Mouse (Mus musculus): Measurements from ENCODE around the gene Cox19. TPM values are rescaled to one million over a fixed set of nuclear protein-coding genes. Genes with fewer than 3 reads are reported as not detected.

The Cox19 gene
- polyA plus RNA-seq, 1 experiment from 2014 or later: 155 TPM

DNA sequence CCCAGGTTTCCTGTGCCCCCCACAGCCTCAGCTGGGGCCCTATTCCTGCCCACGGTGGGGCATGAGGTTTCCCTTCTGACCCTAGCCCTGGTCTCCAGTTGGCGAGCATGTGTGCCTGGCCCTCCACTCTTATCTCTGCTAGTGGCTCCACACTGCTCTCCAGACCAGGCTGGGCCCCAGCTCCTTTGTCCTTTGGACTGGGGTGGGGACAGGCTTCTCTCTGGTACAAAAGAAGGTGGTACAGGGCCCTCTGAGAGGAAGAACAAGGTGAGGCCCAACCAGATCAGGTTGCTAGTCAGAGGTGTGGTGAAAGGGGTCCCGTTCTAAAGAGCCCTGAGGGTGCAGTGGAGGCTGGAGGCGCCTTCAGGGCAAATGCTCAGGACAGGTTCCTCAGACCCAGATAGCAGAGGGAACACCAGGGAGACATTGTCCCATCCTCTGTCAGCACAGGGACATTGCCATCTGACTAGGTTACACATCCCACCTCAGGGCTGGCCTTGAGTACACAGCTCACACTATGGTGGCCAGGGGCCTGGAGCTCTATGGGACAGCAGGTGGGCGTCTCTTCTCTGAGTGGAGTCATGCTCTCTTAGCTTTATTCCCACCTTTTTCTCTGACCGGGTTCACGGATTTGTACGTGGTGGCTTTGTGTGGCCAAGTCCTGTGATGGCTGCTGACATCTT lies 18.5 kb downstream of the Cox19 start:
- Histone ChIP-seq H3K4me2 (ENCODE audit: low read length) (no peak overlapping the region), H3K27ac (ENCODE audit: low read depth, low read length) (no peak overlapping the region), H3K27me3 (replicated peaks; ENCODE audit: control insufficient read depth, insufficient read depth, low read length) (no peaks in the 10 kb centered on the region), H3K4me1 (ENCODE audit: control insufficient read depth, insufficient read depth, low read length) (no peaks in the 10 kb centered on the region), H3K9ac (ENCODE audit: low read length) (no peak overlapping the region), H3K4me3 (ENCODE audit: low read depth, low read length) (no peak overlapping the region), H3K36me3 (ENCODE audit: control insufficient read depth, insufficient read depth, low read length) (peaks cover 29% of the 10 kb centered on the region), H3K9me3 (replicated peaks; ENCODE audit: control insufficient read depth, low read length) (no peaks in the 10 kb centered on the region)
- DNase-seq (ENCODE audit: low spot score) (no peak), ATAC-seq (no peak)
- 82% methylated on average over 8 of the region's 8 CpGs for WGBS

DNA sequence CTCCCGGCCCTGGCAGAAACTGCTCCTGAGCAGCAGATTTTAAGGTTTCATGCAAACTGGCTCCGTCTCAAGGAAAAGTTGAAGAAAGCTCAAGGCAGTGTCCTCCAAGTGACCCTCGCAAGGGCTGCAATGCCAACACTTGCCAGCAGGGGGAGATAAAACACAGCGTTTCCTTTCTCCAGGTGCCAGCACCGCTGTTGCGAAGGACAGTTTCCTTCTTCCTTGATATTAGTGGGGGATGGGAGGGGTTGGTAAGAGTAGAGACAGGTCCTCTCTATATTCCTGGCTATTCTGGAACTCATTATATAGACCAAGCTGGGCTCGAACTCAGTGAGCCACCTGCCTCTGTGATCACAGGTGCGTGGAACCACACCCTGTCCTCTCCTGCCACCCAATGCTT lies 19.5 kb downstream of the Cox19 start:
- DNase-seq (ENCODE audit: low spot score) (peak; percentile 72), ATAC-seq (0 out of 2 replicates have a peak, but pooled peaks have one; percentile 32)
- no peaks in the 10 kb centered on the region for H3K27me3 ChIP-seq (replicated peaks; ENCODE audit: control insufficient read depth, insufficient read depth, low read length)
- no peak overlapping the region for H3K4me3 ChIP-seq (ENCODE audit: low read depth, low read length)
- no peak overlapping the region for H3K4me2 ChIP-seq (ENCODE audit: low read length)
- 14% methylated on average over 8 of the region's 8 CpGs for WGBS
- H3K9ac ChIP-seq (ENCODE audit: low read length): no peak overlapping the region
- no peak overlapping the region for H3K27ac ChIP-seq (ENCODE audit: low read depth, low read length)
- peaks cover 19% of the 10 kb centered on the region for H3K36me3 ChIP-seq (ENCODE audit: control insufficient read depth, insufficient read depth, low read length)
- H3K9me3 ChIP-seq (replicated peaks; ENCODE audit: control insufficient read depth, low read length): no peaks in the 10 kb centered on the region
- H3K4me1 ChIP-seq (ENCODE audit: control insufficient read depth, insufficient read depth, low read length): no peaks in the 10 kb centered on the region

DNA sequence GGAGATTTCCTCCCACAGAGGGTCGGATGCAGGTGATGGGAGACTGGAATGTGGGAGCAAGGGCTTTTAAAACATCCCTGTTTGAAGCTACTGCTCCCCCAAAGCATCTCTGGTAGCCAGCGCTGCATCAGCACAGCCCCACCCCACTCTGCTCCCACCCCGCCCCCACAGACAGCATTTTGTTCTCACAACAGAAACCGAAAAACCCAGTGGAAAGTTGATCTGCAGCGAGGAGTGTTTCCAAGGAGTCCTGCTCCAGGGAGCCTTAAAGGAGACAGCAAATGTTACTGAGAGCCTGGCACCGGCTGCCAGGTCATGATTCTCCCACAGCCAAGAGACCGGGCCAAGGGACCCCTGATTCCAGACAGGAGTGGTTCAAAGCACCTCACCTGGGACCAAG lies 20.5 kb downstream of the Cox19 start:
- no peaks in the 10 kb centered on the region for H3K9me3 ChIP-seq (replicated peaks; ENCODE audit: control insufficient read depth, low read length)
- no peak overlapping the region for H3K4me2 ChIP-seq (ENCODE audit: low read length)
- H3K4me1 ChIP-seq (ENCODE audit: control insufficient read depth, insufficient read depth, low read length): no peaks in the 10 kb centered on the region
- WGBS: 72% methylated on average over 7 of the region's 7 CpGs
- peaks cover 10% of the 10 kb centered on the region for H3K36me3 ChIP-seq (ENCODE audit: control insufficient read depth, insufficient read depth, low read length)
- ATAC-seq (no peak), DNase-seq (ENCODE audit: low spot score) (no peak)
- H3K4me3 ChIP-seq (ENCODE audit: low read depth, low read length): no peak overlapping the region
- no peak overlapping the region for H3K9ac ChIP-seq (ENCODE audit: low read length)
- H3K27ac ChIP-seq (ENCODE audit: low read depth, low read length): no peak overlapping the region
- H3K27me3 ChIP-seq (replicated peaks; ENCODE audit: control insufficient read depth, insufficient read depth, low read length): peaks cover 8% of the 10 kb centered on the region; the same call in 1 of the 2 replicates

DNA sequence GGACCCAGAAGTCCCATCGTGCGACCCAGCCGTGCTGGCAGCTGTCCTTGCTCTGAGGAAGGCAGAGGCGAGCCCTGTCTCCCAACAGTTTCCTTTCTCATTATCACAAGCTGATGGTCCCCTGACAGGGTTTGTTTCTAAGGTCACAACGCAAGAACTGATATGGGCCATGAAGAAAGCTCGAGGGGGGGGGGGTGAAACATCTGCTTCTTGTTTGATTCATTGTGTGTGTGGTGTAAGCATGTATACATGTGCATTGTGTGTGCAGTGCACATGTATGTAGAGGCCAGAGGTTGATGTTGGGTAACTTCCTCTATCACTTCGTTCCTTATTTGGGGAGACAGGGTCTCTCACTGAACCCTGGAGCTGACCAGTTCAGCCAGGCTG lies 23.6 kb downstream of the Cox19 start:
- peaks cover 24% of the 10 kb centered on the region for H3K27me3 ChIP-seq (replicated peaks; ENCODE audit: control insufficient read depth, insufficient read depth, low read length)
- 76% methylated on average over 7 of the region's 7 CpGs for WGBS

DNA sequence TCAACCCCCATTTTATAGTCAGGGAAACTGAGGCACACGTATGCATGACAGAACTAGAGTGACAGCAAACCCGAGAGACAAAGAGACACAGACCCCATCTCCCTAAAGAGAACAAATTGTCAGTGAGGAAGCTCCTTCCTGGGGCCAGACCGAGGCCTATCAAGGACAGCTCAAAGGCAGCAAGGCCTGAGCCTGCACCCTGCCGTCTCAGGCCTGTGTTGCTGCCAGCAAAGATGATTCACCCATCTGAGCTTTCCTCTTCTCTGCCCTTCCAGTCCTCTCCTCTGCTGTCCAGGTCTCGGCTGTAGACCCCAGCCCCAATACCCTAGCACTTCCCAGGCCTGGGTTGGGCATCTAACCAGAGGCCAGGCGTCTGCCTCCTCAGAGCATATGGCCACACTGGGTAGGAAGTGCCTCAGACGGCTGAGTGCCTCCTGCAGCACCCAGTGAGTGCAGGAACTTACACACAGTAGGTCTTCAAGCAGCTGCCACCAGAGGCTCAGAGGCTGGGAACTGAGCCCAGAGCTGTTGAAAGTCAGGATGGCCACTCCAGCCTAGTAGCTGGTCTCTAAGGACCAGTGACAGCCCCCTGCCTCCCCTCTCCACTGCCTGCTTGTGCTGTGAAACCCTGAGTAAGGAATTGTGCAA lies 24.1 kb downstream of the Cox19 start:
- 76% methylated on average over 7 of the region's 7 CpGs for WGBS
- H3K4me1 ChIP-seq (ENCODE audit: control insufficient read depth, insufficient read depth, low read length): no peaks in the 10 kb centered on the region
- H3K9ac ChIP-seq (ENCODE audit: low read length): no peak overlapping the region
- no peaks in the 10 kb centered on the region for H3K36me3 ChIP-seq (ENCODE audit: control insufficient read depth, insufficient read depth, low read length)
- no peaks in the 10 kb centered on the region for H3K9me3 ChIP-seq (replicated peaks; ENCODE audit: control insufficient read depth, low read length)
- H3K4me3 ChIP-seq (ENCODE audit: low read depth, low read length): no peak overlapping the region
- no peak overlapping the region for H3K4me2 ChIP-seq (ENCODE audit: low read length)
- H3K27ac ChIP-seq (ENCODE audit: low read depth, low read length): no peak overlapping the region
- ATAC-seq (no peak), DNase-seq (ENCODE audit: low spot score) (no peak)
- H3K27me3 ChIP-seq (replicated peaks; ENCODE audit: control insufficient read depth, insufficient read depth, low read length): peaks cover 24% of the 10 kb centered on the region

More for the DNA sequence above, 23.6 kb downstream of the Cox19 start:
- Histone ChIP-seq H3K9ac (ENCODE audit: low read length) (no peak overlapping the region), H3K27ac (ENCODE audit: low read depth, low read length) (no peak overlapping the region), H3K36me3 (ENCODE audit: control insufficient read depth, insufficient read depth, low read length) (no peaks in the 10 kb centered on the region), H3K9me3 (replicated peaks; ENCODE audit: control insufficient read depth, low read length) (no peaks in the 10 kb centered on the region), H3K4me2 (ENCODE audit: low read length) (no peak overlapping the region), H3K4me1 (ENCODE audit: control insufficient read depth, insufficient read depth, low read length) (no peaks in the 10 kb centered on the region), H3K4me3 (ENCODE audit: low read depth, low read length) (no peak overlapping the region)
- ATAC-seq (no peak), DNase-seq (ENCODE audit: low spot score) (no peak)

DNA sequence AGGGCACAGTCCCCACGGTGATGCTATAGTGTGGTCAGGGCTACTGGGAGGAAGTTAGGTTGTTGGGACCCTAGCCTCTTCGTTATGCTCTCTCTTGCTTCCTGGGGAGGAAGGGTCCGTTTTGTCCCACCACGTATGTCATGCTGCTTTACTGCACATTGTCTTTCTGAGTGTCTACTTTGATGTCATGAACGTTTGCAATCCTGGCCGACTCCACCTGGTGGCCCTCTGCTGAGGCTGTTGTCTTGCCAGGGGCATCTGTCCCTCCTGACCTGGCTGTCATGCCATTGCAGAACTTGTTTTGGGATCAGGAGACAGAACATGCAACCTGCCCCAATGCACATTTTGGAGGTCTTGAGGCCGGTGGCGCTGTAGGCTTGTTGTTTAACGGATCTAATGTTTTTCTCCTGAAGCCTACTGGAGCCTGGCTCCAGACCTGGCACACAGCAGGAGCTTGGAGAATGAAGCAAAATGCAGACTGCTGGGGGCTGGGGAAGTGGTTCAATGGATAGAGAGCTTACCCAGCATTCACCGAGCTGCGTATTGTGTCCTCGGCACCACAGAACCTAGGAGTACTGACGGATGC lies 25.0 kb downstream of the Cox19 start:
- ATAC-seq: no peak
- Histone ChIP-seq H3K36me3 (ENCODE audit: control insufficient read depth, insufficient read depth, low read length) (no peaks in the 10 kb centered on the region), H3K4me1 (ENCODE audit: control insufficient read depth, insufficient read depth, low read length) (no peaks in the 10 kb centered on the region), H3K4me2 (ENCODE audit: low read length) (no peak overlapping the region), H3K9ac (ENCODE audit: low read length) (no peak overlapping the region), H3K4me3 (ENCODE audit: low read depth, low read length) (no peak overlapping the region), H3K9me3 (replicated peaks; ENCODE audit: control insufficient read depth, low read length) (no peaks in the 10 kb centered on the region), H3K27ac (ENCODE audit: low read depth, low read length) (no peak overlapping the region), H3K27me3 (replicated peaks; ENCODE audit: control insufficient read depth, insufficient read depth, low read length) (peaks cover 24% of the 10 kb centered on the region)
- 60% methylated on average over 13 of the region's 13 CpGs for WGBS
- no peak for DNase-seq (ENCODE audit: low spot score)

DNA sequence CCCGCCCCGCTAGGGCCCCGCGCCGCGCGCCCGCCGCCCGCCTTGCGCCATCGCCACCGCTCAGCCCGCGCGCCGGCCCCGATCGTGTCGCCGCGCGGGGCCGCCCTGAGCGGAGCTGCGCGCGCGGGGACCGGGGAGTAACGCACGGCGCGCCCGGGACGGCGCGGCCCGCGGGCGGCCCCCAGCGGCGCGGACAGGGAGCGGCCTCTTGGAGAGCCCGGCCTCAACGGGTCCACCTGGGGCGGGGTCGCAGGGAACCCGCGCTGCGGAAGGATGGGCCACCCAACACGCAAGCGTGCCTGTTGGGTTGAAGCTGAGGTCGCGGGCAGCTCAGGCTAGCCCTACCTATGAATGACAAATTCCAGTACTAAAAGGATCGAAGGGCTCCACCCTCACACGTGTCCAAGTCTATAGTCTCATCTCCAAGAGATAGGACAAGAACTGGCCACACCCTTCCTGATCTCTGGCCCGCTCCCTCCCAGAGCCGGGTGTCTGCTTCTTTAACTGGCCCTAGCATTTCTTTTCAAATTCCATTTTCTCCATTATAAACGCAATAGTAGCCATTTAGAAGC lies 25.7 kb downstream of the Cox19 start, which contains the start of gene Adap1:
Gene Adap1 (minus strand): TSS at position 228 of the 572 bp plus-strand sequence.
- DNase-seq (ENCODE audit: low spot score) (peak; percentile 54), ATAC-seq (peak; percentile 92)
- Histone ChIP-seq H3K4me2 (ENCODE audit: low read length) (peak within 1 kb of the TSS; percentile 91), H3K4me1 (ENCODE audit: control insufficient read depth, insufficient read depth, low read length) (no peaks in the 10 kb centered on the region), H3K9ac (ENCODE audit: low read length) (peak within 1 kb of the TSS; percentile 72), H3K9me3 (replicated peaks; ENCODE audit: control insufficient read depth, low read length) (no peaks in the 10 kb centered on the region), H3K4me3 (ENCODE audit: low read depth, low read length) (peak within 1 kb of the TSS; percentile 53), H3K27ac (ENCODE audit: low read depth, low read length) (peak within 1 kb of the TSS; percentile 33; the same call in 1 of the 2 replicates), H3K27me3 (replicated peaks; ENCODE audit: control insufficient read depth, insufficient read depth, low read length) (peaks cover 24% of the 10 kb centered on the region), H3K36me3 (ENCODE audit: control insufficient read depth, insufficient read depth, low read length) (no peaks in the 10 kb centered on the region)
- WGBS: 3% methylated on average over 44 of the region's 61 CpGs

DNA sequence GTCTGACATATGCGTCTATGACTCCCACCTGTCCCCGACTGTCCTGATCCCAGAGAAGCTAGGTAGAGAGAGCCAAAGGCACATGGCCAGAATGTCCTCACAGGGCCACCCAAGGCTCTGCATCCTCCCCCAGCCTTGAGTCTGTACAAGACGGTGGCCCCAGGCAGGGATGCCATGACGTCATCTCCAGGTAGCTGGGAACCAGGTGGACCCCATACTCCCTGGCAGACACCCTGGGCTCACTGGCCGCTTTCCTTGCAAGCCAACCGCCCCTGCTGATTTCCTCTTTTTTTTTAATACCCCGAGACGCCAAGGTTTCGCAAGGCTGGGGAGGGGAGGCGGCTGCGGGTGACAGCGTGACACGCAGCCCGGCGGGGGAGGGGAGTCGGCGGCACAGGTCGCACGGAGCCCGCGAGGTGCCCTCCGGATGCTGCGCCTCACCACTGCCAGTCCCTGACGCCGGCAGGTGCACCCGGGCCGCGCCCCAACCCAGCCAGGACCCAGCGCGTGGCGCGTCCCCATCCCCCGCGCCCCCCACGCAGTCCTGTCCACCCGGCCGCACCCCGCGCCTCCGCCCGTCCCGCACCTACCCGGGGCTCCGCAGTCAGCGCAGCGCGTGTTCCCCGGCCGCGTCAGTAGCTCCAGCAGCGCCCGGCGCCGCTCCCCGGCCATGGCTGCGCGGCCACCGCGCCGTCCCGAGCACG lies 26.4 kb downstream of the Cox19 start:
- Histone ChIP-seq H3K9ac (ENCODE audit: low read length) (peak overlapping the region; percentile 72), H3K36me3 (ENCODE audit: control insufficient read depth, insufficient read depth, low read length) (no peaks in the 10 kb centered on the region), H3K4me2 (ENCODE audit: low read length) (peak overlapping the region; percentile 91), H3K9me3 (replicated peaks; ENCODE audit: control insufficient read depth, low read length) (no peaks in the 10 kb centered on the region), H3K27ac (ENCODE audit: low read depth, low read length) (peak overlapping the region; percentile 33; the same call in 1 of the 2 replicates), H3K27me3 (replicated peaks; ENCODE audit: control insufficient read depth, insufficient read depth, low read length) (peaks cover 24% of the 10 kb centered on the region), H3K4me1 (ENCODE audit: control insufficient read depth, insufficient read depth, low read length) (no peaks in the 10 kb centered on the region), H3K4me3 (ENCODE audit: low read depth, low read length) (peak overlapping the region; percentile 53)
- DNase-seq (ENCODE audit: low spot score) (peak; percentile 20), ATAC-seq (peak; percentile 18)
- 2% methylated on average over 53 of the region's 62 CpGs for WGBS
